In genomic region chr7:107705941-107706340, GRCm38 (mm10) we compare ENCODE assay signal across 13 mouse cellular contexts. TPM values are rescaled to one million over a fixed set of nuclear protein-coding genes. Genes with fewer than 3 reads are reported as not detected.
DNase-seq lines count a peak whose midpoint lies in the region; ATAC-seq and TF ChIP-seq lines count a peak whose summit lies in the region.
"Had no signal": no experiment of that assay in that cellular context is flagged by ENCODE, and none has a peak within 500 bp of the region (broad histone marks: within the 10 kb centered on the region; RNA-seq: fewer than 3 reads in every experiment).

No protein-coding gene starts in this region.

- H3K36me3 ChIP-seq in lung, embryonic 14.5 days (ENCODE audit: insufficient read depth) = no peaks in the 10 kb centered on the region
- peaks cover 37% of the 10 kb centered on the region for H3K36me3 ChIP-seq in limb, embryonic 10.5 days

- DNase-seq in gastrocnemius, adult 2 months = peak; percentile 51
- no peak for DNase-seq in gastrocnemius, postnatal 25 days
- DNase-seq in lung, embryonic 14.5 days = peak; percentile 51
- DNase-seq in lung, postnatal 25 days (ENCODE audit: low spot score) = no peak
- DNase-seq in adrenal gland, postnatal 25 days = peak; percentile 24
- DNase-seq in kidney, postnatal 25 days = peak; percentile 56 to 67
- no peak for DNase-seq in limb, embryonic 10.5 days (ENCODE audit: low spot score)
- DNase-seq: cerebellum, adult 9-10 months; thymus, postnatal 25 days had no signal

- no peak overlapping the region for H3K4me2 ChIP-seq in lung, embryonic 14.5 days

- no peak for ATAC-seq in lung, embryonic 14.5 days (ENCODE audit: insufficient read depth)
- ATAC-seq in monocyte, adult 5-6 weeks (replicated peaks; ENCODE audit: insufficient number of reproducible peaks, low FRiP score, low TSS enrichment, poor library complexity, severe bottlenecking) = no peak

- H3K9ac ChIP-seq in lung, embryonic 14.5 days = no peak overlapping the region
- H3K9ac ChIP-seq: liver, embryonic 14.5 days had no signal

- H3K27me3 ChIP-seq in lung, embryonic 14.5 days (ENCODE audit: insufficient read depth, low read length) = no peaks in the 10 kb centered on the region
- no peaks in the 10 kb centered on the region for H3K27me3 ChIP-seq in limb, embryonic 10.5 days (ENCODE audit: low read depth, poor library complexity, severe bottlenecking)

- H3K27ac ChIP-seq in gastrocnemius, adult 2 months = no peak overlapping the region
- no peak overlapping the region for H3K27ac ChIP-seq in lung, embryonic 14.5 days (ENCODE audit: low read depth)
- no peak overlapping the region for H3K27ac ChIP-seq in limb, embryonic 10.5 days
- H3K27ac ChIP-seq: liver, embryonic 14.5 days had no signal

- intact Hi-C loops in gastrocnemius, adult 2 months (cut with DNase I) = no loop called here

- WGBS in lung, embryonic 14.5 days = 70% methylated on average over 5 of the region's 5 CpGs
- WGBS in limb, embryonic 10.5 days = 90% methylated on average over 5 of the region's 5 CpGs

- H3K4me3 ChIP-seq in gastrocnemius, adult 2 months = no peak overlapping the region
- H3K4me3 ChIP-seq in lung, embryonic 14.5 days (ENCODE audit: low read depth, low read length) = no peak overlapping the region
- H3K4me3 ChIP-seq in limb, embryonic 10.5 days = no peak overlapping the region
- H3K4me3 ChIP-seq: erythroblast, embryonic 14.5 days had no signal

- H3K9me3 ChIP-seq in lung, embryonic 14.5 days (ENCODE audit: low read depth, low read length) = no peaks in the 10 kb centered on the region
- H3K9me3 ChIP-seq in limb, embryonic 10.5 days (replicated peaks) = no peaks in the 10 kb centered on the region

- 0 out of 2 replicates have a peak, but pooled peaks cover 3% of the 10 kb centered on the region for H3K4me1 ChIP-seq in lung, embryonic 14.5 days (ENCODE audit: insufficient read depth)
- H3K4me1 ChIP-seq in limb, embryonic 10.5 days = peaks cover 55% of the 10 kb centered on the region

- TF ChIP-seq CTCF in gastrocnemius, adult 2 months (IDR thresholded peaks at IDR 0.05) = no peak
- no peak for TF ChIP-seq CTCF in lung, embryonic 14.5 days (IDR thresholded peaks at IDR 0.05; ENCODE audit: low read depth)

RNA-seq across cellular contexts. Expression of gene Cyb5r2, which starts 51.9 kb away (rescaled TPM):
- total RNA-seq in gastrocnemius, adult 2 months (2021) = under 1 TPM in 1 of 2 experiments, not detected in 1; 0.20 TPM
- total RNA-seq in gastrocnemius, postnatal 25 days (2021) = under 1 TPM in 1 of 2 experiments, not detected in 1; 0.23 TPM
- polyA plus RNA-seq in lung, embryonic 14.5 days (2014; fragmentation: Nextera tagmentation; extraction: Ambion mirVana) = 0.14 and 0.18 TPM in 2 replicates
- total RNA-seq in adrenal gland, postnatal 25 days (2021) = not detected in 2 replicates
- polyA plus RNA-seq in limb, embryonic 10.5 days (2016; fragmentation: Nextera tagmentation; extraction: Ambion mirVana) = 0.23 and 0.30 TPM in 2 replicates
- not detected in 3 replicates for total RNA-seq in monocyte, adult 5-6 weeks (2017)
- polyA plus RNA-seq: erythroblast, embryonic 14.5 days; small intestine, adult 2 months had no signal

Comparison
In these comparisons a context has a peak if more than half of its experiments do, and no peak if none do; other contexts are left out.
1. DNase-seq: peak in gastrocnemius, adult 2 months (single experiment), lung, embryonic 14.5 days (single experiment), adrenal gland, postnatal 25 days (single experiment) and kidney, postnatal 25 days (2 of 2); none in gastrocnemius, postnatal 25 days (single experiment), lung, postnatal 25 days (single experiment) and limb, embryonic 10.5 days (single experiment).